Mouse (Mus musculus) limb, embryonic 11.5 days (tissue): Measurements from ENCODE around the gene Dnajc5. TPM values are rescaled to one million over a fixed set of nuclear protein-coding genes. Genes with fewer than 3 reads are reported as not detected.
A peak's percentile ranks its signal among the peaks of the same experiment; 100 is the strongest.
"Not testable (repeated sequence)": the region's sequence is repeated elsewhere in the genome, so short reads cannot be mapped to it uniquely, and the experiment has no call there.

Source experiments
- ATAC-seq: fragments of 200-750 bp; cut with Nextera tagmentation; 2 replicates; pipeline ENCODE4 v1.8.0; 2017; ENCODE audit warnings: low read depth; ENCODE audit not compliant: insufficient number of reproducible peaks, low FRiP score, low TSS enrichment
- DNase-seq: peaks from one replicate; pipeline ENCODE4 v3.0.0-alpha.2; 2015; ENCODE audit warnings: low spot score
- H3K27ac ChIP-seq: fragments of 300-500 bp; sonication (generic); replicated peaks from 2 replicates; pipeline ENCODE4 v1.5.1; 2014; ENCODE audit warnings: low read depth, mild to moderate bottlenecking, low read length
- H3K27me3 ChIP-seq: fragments of 300-500 bp; sonication (generic); 2 replicates; pipeline ENCODE4 v1.6.1; 2014; ENCODE audit warnings: mild to moderate bottlenecking, low read length, mixed read lengths; ENCODE audit not compliant: control insufficient read depth, insufficient read depth
- H3K36me3 ChIP-seq: fragments of 300-500 bp; sonication (generic); 2 replicates; pipeline ENCODE4 v1.6.1; 2014; ENCODE audit warnings: mild to moderate bottlenecking, low read length, moderate library complexity, mixed read lengths; ENCODE audit not compliant: control insufficient read depth, insufficient read depth
- H3K4me1 ChIP-seq: fragments of 300-500 bp; sonication (generic); 2 replicates; pipeline ENCODE4 v1.6.1; 2014; ENCODE audit warnings: low read length, mixed read lengths; ENCODE audit not compliant: control insufficient read depth, insufficient read depth
- H3K4me2 ChIP-seq: fragments of 300-500 bp; sonication (generic); 2 replicates; pipeline ENCODE4 v1.6.1; 2014; ENCODE audit warnings: low read depth, mild to moderate bottlenecking, moderate library complexity; ENCODE audit not compliant: severe bottlenecking
- H3K4me3 ChIP-seq: fragments of 300-500 bp; sonication (generic); 2 replicates; pipeline ENCODE4 v1.5.1; 2014; ENCODE audit warnings: low read depth, low read length
- H3K9ac ChIP-seq: fragments of 300-500 bp; sonication (generic); 2 replicates; pipeline ENCODE4 v1.6.1; 2014; ENCODE audit warnings: mild to moderate bottlenecking, low read length
- H3K9me3 ChIP-seq: fragments of 300-500 bp; sonication (generic); 2 replicates; pipeline ENCODE4 v1.6.1; 2016; ENCODE audit warnings: low read length; ENCODE audit not compliant: control insufficient read depth
- WGBS: fragments of 180-500 bp; shearing (Covaris S2); extraction: QIAGEN DNeasy Blood & Tissue Kit; methylation state at CpG from one replicate; pipeline ENCODE4 v1.1.7; 2014; 5-methylcytosine and 5-hydroxymethylcytosine counted together
- polyA plus RNA-seq: library from polyadenylated mRNA; unstranded; fragments of >200 nt; fragmentation: Nextera tagmentation; extraction: Ambion mirVana; gene quantifications from 2 replicates; pipeline ENCODE4 v1.2.1, GENCODE M21; 2014

The Dnajc5 gene
- polyA plus RNA-seq, 1 experiment from 2014 or later, result 75.3 TPM

GRCm38 (mm10) chr2:181487338-181488277 lies 32.7 kb upstream of the Dnajc5 start:
- H3K27ac ChIP-seq, result peak overlapping the region; percentile 51
- ATAC-seq (peak; percentile 81; the same call in 1 of the 2 replicates), DNase-seq (peak; percentile 50)
- H3K36me3 ChIP-seq, result no peaks in the 10 kb centered on the region
- peaks cover 17% of the 10 kb centered on the region for H3K4me1 ChIP-seq
- 10% methylated on average over 5 of the region's 5 CpGs for WGBS
- H3K4me2 ChIP-seq, result no peak overlapping the region; the same call in 1 of the 2 replicates
- H3K9me3 ChIP-seq, result no peaks in the 10 kb centered on the region
- H3K4me3 ChIP-seq, result no peak overlapping the region
- H3K27me3 ChIP-seq, result no peaks in the 10 kb centered on the region
- H3K9ac ChIP-seq, result peak overlapping the region; percentile 39; the same call in 1 of the 2 replicates

GRCm38 (mm10) chr2:181491432-181492205 lies 28.7 kb upstream of the Dnajc5 start:
- Histone ChIP-seq H3K27me3 (no peaks in the 10 kb centered on the region), H3K36me3 (no peaks in the 10 kb centered on the region), H3K4me2 (no peak overlapping the region), H3K9ac (no peak overlapping the region), H3K9me3 (no peaks in the 10 kb centered on the region), H3K4me1 (peaks cover 12% of the 10 kb centered on the region), H3K4me3 (no peak overlapping the region), H3K27ac (no peak overlapping the region)
- DNase-seq (peak; percentile 30), ATAC-seq (no peak)
- WGBS, result 35% methylated on average over 7 of the region's 7 CpGs

GRCm38 (mm10) chr2:181492206-181492605 lies 28.1 kb upstream of the Dnajc5 start:
- 62% methylated on average over 3 of the region's 3 CpGs for WGBS
- no peak overlapping the region for H3K4me2 ChIP-seq
- no peaks in the 10 kb centered on the region for H3K36me3 ChIP-seq
- no peak overlapping the region for H3K4me3 ChIP-seq
- H3K27ac ChIP-seq, result no peak overlapping the region
- ATAC-seq (no peak), DNase-seq (no peak)
- H3K9me3 ChIP-seq, result no peaks in the 10 kb centered on the region
- peaks cover 8% of the 10 kb centered on the region for H3K4me1 ChIP-seq
- no peak overlapping the region for H3K9ac ChIP-seq
- no peaks in the 10 kb centered on the region for H3K27me3 ChIP-seq

GRCm38 (mm10) chr2:181493156-181493927 lies 26.9 kb upstream of the Dnajc5 start, which contains the start of gene Abhd16b:
Gene Abhd16b, plus strand, starts transcription at chr2:181493206.
- no peaks in the 10 kb centered on the region for H3K27me3 ChIP-seq
- no peak within 1 kb of the TSS for H3K9ac ChIP-seq
- WGBS, result 86% methylated on average over 31 of the region's 31 CpGs
- no peak within 1 kb of the TSS for H3K4me3 ChIP-seq
- no peaks in the 10 kb centered on the region for H3K36me3 ChIP-seq
- ATAC-seq, result no peak
- no peaks in the 10 kb centered on the region for H3K9me3 ChIP-seq
- H3K4me1 ChIP-seq, result no peaks in the 10 kb centered on the region; the same call in 1 of the 2 replicates
- H3K27ac ChIP-seq, result no peak within 1 kb of the TSS
- no peak within 1 kb of the TSS for H3K4me2 ChIP-seq
- no peak for DNase-seq

- H3K27ac ChIP-seq, result no peak overlapping the region
- no peaks in the 10 kb centered on the region for H3K36me3 ChIP-seq
- H3K4me1 ChIP-seq, result no peaks in the 10 kb centered on the region; the same call in 1 of the 2 replicates
- no peaks in the 10 kb centered on the region for H3K27me3 ChIP-seq
- H3K4me2 ChIP-seq, result no peak overlapping the region
- DNase-seq (no peak), ATAC-seq (no peak)
- no peak overlapping the region for H3K4me3 ChIP-seq
- H3K9me3 ChIP-seq, result no peaks in the 10 kb centered on the region
- no peak overlapping the region for H3K9ac ChIP-seq
- WGBS, result 83% methylated on average over 26 of the region's 26 CpGs
Observed at GRCm38 (mm10) chr2:181494266-181494945, 25.9 kb upstream of the Dnajc5 start.

GRCm38 (mm10) chr2:181495845-181496244 lies 24.4 kb upstream of the Dnajc5 start:
- not testable (repeated sequence) for H3K9me3 ChIP-seq, H3K36me3 ChIP-seq, ATAC-seq, H3K27me3 ChIP-seq, H3K4me3 ChIP-seq, H3K9ac ChIP-seq, H3K4me1 ChIP-seq, H3K27ac ChIP-seq, DNase-seq, H3K4me2 ChIP-seq
- WGBS, result 66% methylated on average over 8 of the region's 8 CpGs

GRCm38 (mm10) chr2:181496281-181496680 lies 24.0 kb upstream of the Dnajc5 start:
- Histone ChIP-seq H3K36me3 (no peaks in the 10 kb centered on the region), H3K4me3 (peak overlapping the region; percentile 97), H3K9ac (peak overlapping the region; percentile 5; the same call in 1 of the 2 replicates), H3K27ac (0 out of 2 replicates have a peak overlapping the region, but pooled peaks have one; percentile 43), H3K4me1 (no peaks in the 10 kb centered on the region; the same call in 1 of the 2 replicates), H3K27me3 (no peaks in the 10 kb centered on the region), H3K4me2 (peak overlapping the region; percentile 67), H3K9me3 (no peaks in the 10 kb centered on the region)
- ATAC-seq, result peak; percentile 44; the same call in 1 of the 2 replicates
- peak; percentile 80 for DNase-seq
- 12% methylated on average over 8 of the region's 8 CpGs for WGBS
